Mouse (Mus musculus) lung, postnatal 0 days (tissue): Measurements from ENCODE around the gene Jun.

Source experiments
- CTCF ChIP-seq: IDR thresholded peaks from 2 replicates; pipeline ENCODE4 v1.5.1; 2016; ENCODE audit warnings: antibody characterized with exemption, mild to moderate bottlenecking
- EP300 ChIP-seq: IDR thresholded peaks from 2 replicates; pipeline ENCODE4 v1.6.1; 2016; ENCODE audit warnings: antibody characterized with exemption, mild to moderate bottlenecking, control low read depth

GRCm38 (mm10) chr4:95021649-95022637, 30.1 kb downstream of the Jun start:
- TF ChIP-seq CTCF (no peak), EP300 (no peak)
